Mouse (Mus musculus) CH12.LX (cell line): ENCODE measurements around the gene Dyrk4. TPM values are rescaled to one million over a fixed set of nuclear protein-coding genes. Genes with fewer than 3 reads are reported as not detected.

ENCODE experiments used
- DNase-seq: peaks from one replicate; pipeline ENCODE4 v3.0.0-alpha.2; 2013; ENCODE audit errors: extremely low read depth
- H3K27ac ChIP-seq: 2 replicates; pipeline ENCODE4 v1.5.1; 2012; ENCODE audit warnings: low read depth, mild to moderate bottlenecking, control low read depth, moderate library complexity; ENCODE audit not compliant: insufficient read depth
- H3K27me3 ChIP-seq: replicated peaks from 2 replicates; pipeline ENCODE3; 2012; ENCODE audit warnings: inconsistent platforms
- H3K36me3 ChIP-seq, 2 experiments: replicated peaks in 1 of 2; 2 replicates each; pipeline versions ENCODE3 to v1.6.1; 2012; ENCODE audit warnings: inconsistent platforms in 1 of 2, low read length in 1 of 2, mild to moderate bottlenecking in 1 of 2, mixed read lengths in 1 of 2, moderate library complexity in 1 of 2; ENCODE audit not compliant: control insufficient read depth in 1 of 2, insufficient read depth in 1 of 2
- H3K4me1 ChIP-seq, 2 experiments: 2 replicates each; pipeline ENCODE4 v1.6.1; 2012; ENCODE audit warnings: inconsistent platforms in 1 of 2, moderate library complexity in 1 of 2; ENCODE audit not compliant: insufficient read depth in 2 of 2, control insufficient read depth in 1 of 2
- H3K4me2 ChIP-seq: 2 replicates; pipeline ENCODE4 v1.6.1; 2012; ENCODE audit warnings: low read depth, mild to moderate bottlenecking, control low read depth; ENCODE audit not compliant: poor library complexity, insufficient read depth, severe bottlenecking
- H3K4me3 ChIP-seq, 3 experiments: fragments of 150-350 bp in 1 of 3; sonication (generic) in 1 of 3; replicated peaks in 1 of 3; 2 replicates each; pipeline versions ENCODE3 to v1.5.1; 2011 to 2012; ENCODE audit warnings: low read depth in 2 of 3, low read length in 2 of 3, mild to moderate bottlenecking in 2 of 3, moderate library complexity in 2 of 3, control low read depth in 1 of 3, improper control_type of control experiment in 1 of 3, inconsistent platforms in 1 of 3, mixed read lengths in 1 of 3; ENCODE audit not compliant: poor library complexity in 1 of 3
- H3K79me2 ChIP-seq: replicated peaks from 2 replicates; pipeline ENCODE4 v1.6.1; 2012; ENCODE audit warnings: mild to moderate bottlenecking, moderate library complexity; ENCODE audit not compliant: control insufficient read depth, poor library complexity, insufficient read depth, severe bottlenecking; ENCODE audit errors: extremely low read depth
- H3K9ac ChIP-seq: 2 replicates; pipeline ENCODE4 v1.6.1; 2012; ENCODE audit warnings: low read depth, mild to moderate bottlenecking, control low read depth, moderate library complexity; ENCODE audit not compliant: insufficient read depth
- H3K9me3 ChIP-seq: replicated peaks from 2 replicates; pipeline ENCODE3; 2012; ENCODE audit warnings: low read length, inconsistent platforms, mixed read lengths
- BHLHE40 ChIP-seq: IDR thresholded peaks from 2 replicates; pipeline ENCODE4 v1.6.1; 2011; ENCODE audit warnings: mild to moderate bottlenecking, low read depth, low read length, improper control_type of control experiment
- CHD1 ChIP-seq: IDR thresholded peaks from 2 replicates; pipeline ENCODE4 v1.6.1; 2012; ENCODE audit warnings: low read depth, low read length, improper control_type of control experiment, inconsistent platforms
- CTCF ChIP-seq, 2 experiments: IDR thresholded peaks in 1 of 2; conservative IDR thresholded peaks in 1 of 2; 2 replicates each; pipeline ENCODE4 v1.5.1; 2011 to 2012; ENCODE audit warnings: low read depth in 2 of 2, low read length in 2 of 2, improper control_type of control experiment in 1 of 2, inconsistent platforms in 1 of 2, mild to moderate bottlenecking in 1 of 2, moderate library complexity in 1 of 2
- ELF1 ChIP-seq: IDR thresholded peaks from 2 replicates; pipeline ENCODE4 v1.6.1; 2014; ENCODE audit warnings: low read depth, mild to moderate bottlenecking, inconsistent platforms, low read length, improper control_type of control experiment
- EP300 ChIP-seq: IDR thresholded peaks from 2 replicates; pipeline ENCODE4 v1.6.1; 2011; ENCODE audit warnings: low read length, improper control_type of control experiment
- ETS1 ChIP-seq: conservative IDR thresholded peaks from 2 replicates; pipeline ENCODE4 v1.6.1; 2012; ENCODE audit warnings: low read depth, mild to moderate bottlenecking, inconsistent platforms, low read length, improper control_type of control experiment, moderate library complexity
- HCFC1 ChIP-seq: IDR thresholded peaks from 2 replicates; pipeline ENCODE4 v1.6.1; 2012; ENCODE audit warnings: low read depth, mild to moderate bottlenecking, inconsistent platforms, low read length, improper control_type of control experiment
- IRF4 ChIP-seq: IDR thresholded peaks from 2 replicates; pipeline ENCODE4 v1.6.1; 2014; ENCODE audit warnings: low read depth, mild to moderate bottlenecking, inconsistent platforms, low read length, improper control_type of control experiment
- JUN ChIP-seq: IDR thresholded peaks from 2 replicates; pipeline ENCODE4 v1.6.1; 2011; ENCODE audit warnings: low read depth, mild to moderate bottlenecking, low read length, improper control_type of control experiment, moderate library complexity; ENCODE audit not compliant: insufficient read depth
- KAT2A ChIP-seq: IDR thresholded peaks from 2 replicates; pipeline ENCODE4 v1.6.1; 2012; ENCODE audit warnings: low read length, improper control_type of control experiment, inconsistent platforms; ENCODE audit not compliant: insufficient replicate concordance
- MAX ChIP-seq: IDR thresholded peaks from 2 replicates; pipeline ENCODE4 v1.6.1; 2011; ENCODE audit warnings: low read length, improper control_type of control experiment
- MEF2A ChIP-seq: IDR thresholded peaks from 2 replicates; pipeline ENCODE4 v1.6.1; 2014; ENCODE audit warnings: low read depth, mild to moderate bottlenecking, inconsistent platforms, low read length, improper control_type of control experiment, borderline replicate concordance
- MXI1 ChIP-seq: IDR thresholded peaks from 2 replicates; pipeline ENCODE4 v1.6.1; 2011; ENCODE audit warnings: mild to moderate bottlenecking, low read depth, low read length, improper control_type of control experiment
- MYC ChIP-seq: IDR thresholded peaks from 2 replicates; pipeline ENCODE4 v1.6.1; 2011; ENCODE audit warnings: low read depth, mild to moderate bottlenecking, improper control_type of control experiment, low read length
- NELFE ChIP-seq: IDR thresholded peaks from 2 replicates; pipeline ENCODE4 v1.6.1; 2011; ENCODE audit warnings: low read depth, low read length, improper control_type of control experiment
- NRF1 ChIP-seq: IDR thresholded peaks from 2 replicates; pipeline ENCODE4 v1.6.1; 2014; ENCODE audit warnings: low read depth, mild to moderate bottlenecking, inconsistent platforms, low read length, improper control_type of control experiment, moderate library complexity
- PAX5 ChIP-seq: IDR thresholded peaks from 2 replicates; pipeline ENCODE4 v1.6.1; 2012; ENCODE audit warnings: low read length, inconsistent platforms, mixed read lengths
- POLR2AphosphoS2 ChIP-seq: IDR thresholded peaks from 2 replicates; pipeline ENCODE4 v1.6.1; 2011; ENCODE audit warnings: low read depth, low read length, improper control_type of control experiment
- RAD21 ChIP-seq: IDR thresholded peaks from 2 replicates; pipeline ENCODE4 v1.6.1; 2011; ENCODE audit warnings: low read depth, mild to moderate bottlenecking, low read length, improper control_type of control experiment, moderate library complexity
- RCOR1 ChIP-seq: conservative IDR thresholded peaks from 2 replicates; pipeline ENCODE4 v1.6.1; 2012; ENCODE audit warnings: low read depth, mild to moderate bottlenecking, inconsistent platforms, low read length, improper control_type of control experiment
- TCF12 ChIP-seq: IDR thresholded peaks from 2 replicates; pipeline ENCODE4 v1.6.1; 2014; ENCODE audit warnings: low read depth, mild to moderate bottlenecking, inconsistent platforms, low read length, improper control_type of control experiment
- UBTF ChIP-seq: IDR thresholded peaks from 2 replicates; pipeline ENCODE4 v1.6.1; 2012; ENCODE audit warnings: low read depth, mild to moderate bottlenecking, inconsistent platforms, low read length, improper control_type of control experiment, moderate library complexity
- USF2 ChIP-seq: conservative IDR thresholded peaks from 2 replicates; pipeline ENCODE4 v1.6.1; 2011; ENCODE audit warnings: low read depth, low read length, improper control_type of control experiment
- ZC3H11A ChIP-seq: IDR thresholded peaks from 2 replicates; pipeline ENCODE4 v1.6.1; 2012; ENCODE audit warnings: low read depth, mild to moderate bottlenecking, inconsistent platforms, low read length, improper control_type of control experiment
- ZKSCAN1 ChIP-seq: IDR thresholded peaks from 2 replicates; pipeline ENCODE4 v1.6.1; 2012; ENCODE audit warnings: low read depth, inconsistent platforms, low read length, improper control_type of control experiment, borderline replicate concordance
- ZMIZ1 ChIP-seq: IDR thresholded peaks from 2 replicates; pipeline ENCODE4 v1.6.1; 2012; ENCODE audit warnings: low read depth, mild to moderate bottlenecking, inconsistent platforms, low read length, improper control_type of control experiment
- ZNF384 ChIP-seq: IDR thresholded peaks from 2 replicates; pipeline ENCODE4 v1.6.1; 2012; ENCODE audit warnings: low read depth, low read length, improper control_type of control experiment, inconsistent platforms
- dilution Hi-C: fragments of 300-500 bp; cut with MboI; formaldehyde crosslinking; loops from 2 replicates; pipeline ENCODE4 v1.14.3; 2020; ENCODE audit warnings: low sequenced_read_pairs; ENCODE audit not compliant: extremely low pct_unique_long_range_greater_than_20kb, extremely low pct_ligation_motif_present
- in situ Hi-C: fragments of 300-500 bp; cut with MboI; formaldehyde crosslinking; loops from 3 replicates; pipeline ENCODE4 v1.14.3; 2019; ENCODE audit warnings: low sequenced_read_pairs, low pct_ligation_motif_present, low pct_unique_long_range_greater_than_20kb, mixed read lengths
- polyA plus RNA-seq: library from polyadenylated mRNA; unstranded; fragments of >175 nt; gene quantifications from 2 replicates; pipeline ENCODE4 v1.2.1, GENCODE M21; 2012; ENCODE audit warnings: low read depth; ENCODE audit not compliant: insufficient read length
- total RNA-seq, 2 experiments: library from RNA; depleted of rRNA; stranded (reverse); fragments of 300-350 nt in 1 of 2; fragments of >200 nt in 1 of 2; gene quantifications; 2 replicates each; pipeline ENCODE4 v1.2.3; 2012 to 2014

Dyrk4 gene
- total and polyA plus RNA-seq, 3 experiments = 7.8 to 30.0 (median 13.1) TPM

GRCm38 (mm10) chr6:126939487-126940171, 18.0 kb upstream of the Dyrk4 start, which contains the start of the genes Rad51ap1 and D6Wsu163e (continued):
- TF ChIP-seq ETS1 (no peak; the same call in 1 of the 2 replicates), ZNF384 (peak; percentile 99), KAT2A (0 out of 2 replicates have a peak, but pooled peaks have one; percentile 68), BHLHE40 (peak; percentile 91), UBTF (no peak), MEF2A (peak; percentile 41; the same call in 1 of the 2 replicates), ZC3H11A (peak; percentile 100), RCOR1 (no peak), ZKSCAN1 (no peak; the same call in 1 of the 2 replicates), JUN (peak; percentile 60)

- in situ Hi-C loops (no loop called here), dilution Hi-C loops (no loop called here)
- Histone ChIP-seq H3K27me3 (no peaks in the 10 kb centered on the region), H3K79me2 (peaks cover 26% of the 10 kb centered on the region), H3K36me3 (peaks cover 21 to 41% of the 10 kb centered on the region in 2 experiments), H3K4me3 (peak overlapping the region; percentile 89 to 99 (median 95)), H3K27ac (peak overlapping the region; percentile 67), H3K4me2 (peak overlapping the region; percentile 91), H3K9me3 (no peaks in the 10 kb centered on the region), H3K9ac (peak overlapping the region; percentile 73), H3K4me1 (peaks cover 8 to 34% of the 10 kb centered on the region in 2 experiments; a peak in 3 of 4 replicates)
- peak; percentile 54; the same call in 1 of the 2 replicates for TF ChIP-seq ZMIZ1
- no peak for TF ChIP-seq EP300
- DNase-seq = no peak
These were observed 17.3 kb upstream of the Dyrk4 start for GRCm38 (mm10) chr6:126938853-126939486.

DNA sequence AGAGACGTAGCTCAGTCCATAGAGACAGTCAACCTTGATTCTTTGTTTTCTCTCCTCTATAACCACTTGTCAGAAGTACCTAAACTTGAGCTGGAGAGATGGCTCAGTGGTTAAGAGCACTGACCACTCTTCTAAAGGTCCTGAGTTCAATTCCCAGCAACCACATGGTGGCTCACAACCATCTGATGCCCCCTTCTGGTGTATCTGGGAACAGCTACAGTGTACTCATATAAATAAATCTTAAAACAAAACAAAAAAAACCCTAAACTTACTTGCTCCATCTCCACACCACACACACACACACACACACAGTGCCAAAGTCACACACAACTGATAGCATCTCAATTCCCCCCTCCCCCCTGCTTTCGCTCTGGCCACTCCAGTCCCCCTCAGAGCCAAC, 16.4 kb upstream of the Dyrk4 start:
- Histone ChIP-seq H3K79me2 (peaks cover 26% of the 10 kb centered on the region), H3K4me1 (peaks cover 8 to 34% of the 10 kb centered on the region in 2 experiments; a peak in 3 of 4 replicates), H3K36me3 (peaks cover 19 to 41% of the 10 kb centered on the region in 2 experiments), H3K27ac (no peak overlapping the region), H3K4me2 (peak overlapping the region; percentile 91), H3K9ac (peak overlapping the region; percentile 73), H3K4me3 (peak overlapping the region; percentile 89 to 99 (median 95)), H3K27me3 (no peaks in the 10 kb centered on the region), H3K9me3 (no peaks in the 10 kb centered on the region)
- in situ Hi-C loops = no loop called here
- dilution Hi-C loops = no loop called here
- peak; percentile 54 for DNase-seq
- 0 out of 2 replicates have a peak, but pooled peaks have one; percentile 16 for TF ChIP-seq MAX
- TF ChIP-seq NELFE = no peak
- TF ChIP-seq HCFC1 = no peak
- TF ChIP-seq ETS1 = no peak
- no peak for TF ChIP-seq JUN
- TF ChIP-seq NRF1 = no peak
- TF ChIP-seq POLR2AphosphoS2 = no peak
- peak in 1 of 2 experiments; percentile 58; a peak in 3 of 4 replicates for TF ChIP-seq CTCF (conservative IDR thresholded peaks at IDR 0.05 in 1 of 2, IDR thresholded peaks at IDR 0.05 in 1 of 2; ENCODE audit: low read depth in 2 of 2, low read length in 2 of 2)
- peak; percentile 93 for TF ChIP-seq MYC
- no peak for TF ChIP-seq RCOR1
- no peak for TF ChIP-seq ZMIZ1
- TF ChIP-seq CHD1 = no peak
- no peak for TF ChIP-seq ELF1
- no peak for TF ChIP-seq USF2
- TF ChIP-seq MXI1 = no peak
- no peak for TF ChIP-seq PAX5
- no peak for TF ChIP-seq BHLHE40
- no peak for TF ChIP-seq ZNF384
- peak; percentile 32 for TF ChIP-seq RAD21
- no peak for TF ChIP-seq IRF4
- no peak for TF ChIP-seq TCF12
